Mouse (Mus musculus): ENCODE data around the gene Gramd1b. TPM values are rescaled to one million over a fixed set of nuclear protein-coding genes. Genes with fewer than 3 reads are reported as not detected.

Gene Gramd1b
- total RNA-seq, 2 experiments from 2014 or later: 11.6 to 15.8 TPM

GRCm38 (mm10) chr9:40376711-40377410 lies 154.3 kb downstream of the Gramd1b start:
- intact Hi-C loops (cut with DNase I): no loop called here
- DNase-seq: no peak

DNA sequence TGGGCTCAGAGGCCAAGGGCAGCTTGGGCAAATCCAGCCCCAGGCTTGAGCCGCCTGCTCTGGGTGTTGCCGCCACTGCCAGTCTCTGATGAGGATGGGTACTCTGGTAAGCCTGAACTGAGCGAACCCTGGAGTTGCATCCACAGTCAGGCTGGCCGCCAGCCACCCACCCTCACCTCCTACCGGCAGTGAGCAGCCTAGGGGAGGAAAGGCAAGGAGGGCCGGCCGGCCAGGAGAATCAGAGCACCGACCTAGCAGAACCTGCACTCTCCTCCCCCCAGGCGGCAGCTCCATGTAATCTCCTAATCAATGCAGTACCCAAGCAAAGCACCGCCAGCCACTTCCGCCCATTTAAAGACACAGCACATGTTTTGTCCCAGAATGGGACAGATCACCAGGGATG lies 155.0 kb downstream of the Gramd1b start:
- intact Hi-C loops (cut with DNase I): no loop called here
- no peak for DNase-seq

DNA sequence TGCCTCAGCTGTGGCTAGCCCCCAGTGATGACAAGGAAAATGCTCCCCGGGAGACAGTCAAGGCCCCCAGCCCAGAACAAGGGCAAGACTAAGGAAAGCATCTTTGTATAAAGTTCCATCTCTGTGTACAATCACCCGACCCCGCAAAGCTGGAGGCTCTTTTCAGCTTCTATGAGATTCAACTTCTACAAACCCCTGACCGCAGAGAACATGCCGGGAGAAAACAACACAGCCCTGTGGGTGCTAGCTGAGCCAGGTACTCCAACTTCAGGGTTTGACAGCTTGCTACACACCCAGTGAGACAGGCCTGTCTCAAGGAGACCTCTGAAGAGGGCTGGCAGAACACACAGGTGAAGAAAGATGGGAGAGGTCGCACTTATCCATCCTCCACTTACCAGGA lies 155.7 kb downstream of the Gramd1b start:
- no peak for DNase-seq
- intact Hi-C loops (cut with DNase I): no loop called here

- intact Hi-C loops (cut with DNase I): no loop called here
- DNase-seq: no peak
Measured at GRCm38 (mm10) chr9:40374992-40375391, 156.2 kb downstream of the Gramd1b start.

DNA sequence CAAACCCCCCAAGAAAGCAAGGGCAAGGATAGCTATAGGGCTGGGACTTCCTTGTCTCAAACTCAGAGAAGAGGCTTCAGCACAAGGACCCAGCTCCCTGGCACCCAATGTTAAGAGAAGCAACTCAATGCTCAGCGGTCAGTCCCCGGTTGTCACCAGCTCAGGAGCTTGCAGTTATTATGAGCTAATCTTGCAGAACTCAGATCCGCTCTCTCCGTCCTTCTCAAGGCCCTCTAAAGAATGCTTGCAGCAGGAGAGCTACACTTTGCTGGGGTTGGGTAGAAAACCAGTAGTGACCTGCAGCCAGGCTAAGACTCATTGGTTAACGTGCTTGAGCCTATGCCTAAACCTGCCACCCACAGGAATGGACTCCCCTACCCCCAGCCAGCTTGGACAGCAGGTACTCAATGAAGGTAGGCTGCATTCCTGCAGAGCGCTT lies 156.6 kb downstream of the Gramd1b start:
- intact Hi-C loops (cut with DNase I): no loop called here

GRCm38 (mm10) chr9:40374052-40374451 lies 157.1 kb downstream of the Gramd1b start:
- DNase-seq: no peak
- intact Hi-C loops (cut with DNase I): no loop called here

More for the DNA sequence above, 156.6 kb downstream of the Gramd1b start:
- DNase-seq: no peak

DNA sequence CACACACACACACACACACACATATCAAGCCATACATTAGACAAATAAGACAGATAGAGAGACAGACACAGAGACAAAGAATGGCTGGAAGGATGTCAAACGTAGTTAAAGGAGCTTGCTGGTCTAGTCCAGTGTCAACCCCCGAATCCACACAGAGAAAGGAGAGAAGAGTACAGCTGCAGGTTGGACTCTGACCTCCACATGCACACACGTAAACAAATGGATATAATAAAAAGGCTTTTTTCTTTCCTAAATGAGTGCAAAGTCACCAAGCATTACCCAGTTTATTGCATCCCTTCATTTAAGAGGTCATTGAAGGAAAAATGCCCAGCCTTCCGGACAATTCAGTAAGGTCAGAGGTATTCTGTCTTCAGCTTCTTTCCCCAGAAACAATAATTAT lies 161.0 kb downstream of the Gramd1b start:
- intact Hi-C loops (cut with DNase I): no loop called here
- no peak for DNase-seq

DNA sequence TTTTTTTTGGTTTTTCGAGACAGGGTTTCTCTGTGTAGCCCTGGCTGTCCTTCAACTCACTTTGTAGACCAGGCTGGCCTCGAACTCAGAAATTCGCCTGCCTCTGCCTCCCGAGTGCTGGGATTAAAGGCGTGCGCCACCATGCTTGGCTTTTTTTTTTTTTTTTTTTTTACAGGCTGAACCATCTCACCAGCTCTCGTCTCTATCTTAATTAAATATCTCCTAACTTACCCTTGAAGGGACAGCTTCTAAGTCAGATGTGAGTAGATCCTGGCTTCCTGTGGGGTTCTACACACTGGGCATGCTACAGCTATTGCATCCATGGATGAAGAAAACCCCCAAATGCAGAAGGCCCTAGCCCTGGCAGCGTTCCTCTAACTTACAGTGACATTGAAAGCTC lies 164.4 kb downstream of the Gramd1b start:
- no peak for DNase-seq
- intact Hi-C loops (cut with DNase I): no loop called here

DNA sequence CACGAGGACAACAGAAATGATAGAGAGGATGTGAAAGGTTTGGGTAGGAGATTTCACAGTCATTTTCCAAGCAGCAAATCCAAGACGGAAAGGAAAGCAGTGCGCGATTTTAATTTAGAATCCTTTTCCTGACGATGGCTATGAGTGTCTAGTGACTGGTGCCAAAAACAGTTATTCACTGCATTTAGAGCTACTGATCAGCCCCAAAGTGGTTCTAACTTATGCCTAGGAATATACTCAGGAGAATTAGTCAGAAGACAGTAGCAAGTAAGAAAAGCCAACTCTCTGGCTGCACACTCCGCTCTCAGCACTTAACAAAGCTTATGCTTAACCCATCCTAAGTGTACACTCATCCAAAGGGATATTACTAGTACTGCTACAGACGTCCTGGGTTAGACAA lies 166.9 kb downstream of the Gramd1b start:
- intact Hi-C loops (cut with DNase I): no loop called here
- DNase-seq: no peak

- intact Hi-C loops (cut with DNase I): no loop called here
- no peak for DNase-seq
Measured at GRCm38 (mm10) chr9:40361970-40362369, 169.2 kb downstream of the Gramd1b start.

DNA sequence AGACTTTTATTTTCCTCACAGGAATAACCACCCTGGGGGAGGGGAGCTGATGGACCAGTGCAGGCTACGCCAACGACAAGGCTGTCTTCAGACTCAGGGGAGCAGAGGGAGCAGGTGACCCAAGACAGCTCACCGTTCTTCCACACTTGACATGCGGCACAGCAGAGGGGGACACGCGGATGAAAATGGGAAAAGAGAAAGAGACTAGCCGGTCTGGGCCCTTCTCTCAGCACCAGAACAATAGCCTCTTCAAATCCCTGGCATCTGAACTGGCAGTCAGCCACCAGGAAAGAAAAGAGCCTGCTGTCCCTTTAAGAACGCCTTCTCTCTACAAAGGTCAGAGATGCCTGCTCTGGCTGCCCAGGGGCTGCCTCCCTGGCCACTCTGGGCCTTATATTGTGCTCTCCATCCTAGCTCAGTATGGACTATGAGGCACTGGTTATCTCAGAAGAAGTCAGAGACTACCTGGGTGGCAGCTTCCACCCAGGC lies 172.7 kb downstream of the Gramd1b start:
- intact Hi-C loops (cut with DNase I): no loop called here

DNA sequence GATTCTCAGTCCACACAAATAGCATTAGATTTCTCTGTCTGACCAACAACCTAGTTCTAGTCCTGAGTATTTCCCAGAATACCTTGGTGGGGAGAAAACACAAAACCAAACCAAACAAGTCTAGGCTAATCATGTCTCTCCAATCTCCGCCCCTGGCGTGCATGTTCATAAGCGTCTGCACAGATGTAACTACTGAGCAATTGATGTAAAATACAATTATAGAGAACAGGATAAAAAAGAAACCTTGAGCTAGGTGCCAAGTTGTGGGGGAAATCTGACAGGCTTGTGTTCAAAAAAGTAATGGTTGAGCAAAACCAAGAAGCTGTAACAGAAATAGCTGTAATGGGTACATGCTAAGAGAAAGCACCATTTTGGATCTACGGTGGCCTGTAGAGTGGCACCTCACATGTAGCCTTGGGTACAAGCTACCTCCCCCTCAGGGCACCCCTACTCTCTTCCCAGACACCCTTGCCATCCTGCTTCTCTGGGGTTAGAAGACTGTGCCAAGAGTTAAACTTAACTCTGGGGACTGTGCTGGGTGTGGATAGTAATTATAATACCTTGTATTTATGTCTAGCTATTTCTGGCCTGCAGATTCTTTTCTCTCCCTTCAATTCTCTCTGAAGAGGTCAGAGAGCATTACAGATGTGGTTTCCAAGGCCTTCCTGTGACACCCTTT lies 174.3 kb downstream of the Gramd1b start:
- intact Hi-C loops (cut with DNase I): no loop called here
- DNase-seq: no peak

More for the DNA sequence above, 172.7 kb downstream of the Gramd1b start:
- peak in 1 of 2 experiments; percentile 21 for DNase-seq

GRCm38 (mm10) chr9:40356368-40356767 lies 174.8 kb downstream of the Gramd1b start:
- DNase-seq: no peak
- intact Hi-C loops (cut with DNase I): no loop called here

GRCm38 (mm10) chr9:40355406-40355805 lies 175.8 kb downstream of the Gramd1b start:
- intact Hi-C loops (cut with DNase I): no loop called here
- no peak for DNase-seq

- intact Hi-C loops (cut with DNase I): loop anchor here (5.0 kb wide), 1 partner anchor 39 kb away; no protein-coding TSS in a partner anchor
- DNase-seq: no peak
Measured at GRCm38 (mm10) chr9:40353596-40353995, 177.6 kb downstream of the Gramd1b start.

- intact Hi-C loops (cut with DNase I): loop anchor here (5.0 kb wide), 1 partner anchor 42 kb away; no protein-coding TSS in a partner anchor
- DNase-seq: peak; percentile 46 to 52
Measured at GRCm38 (mm10) chr9:40350640-40351039, 180.5 kb downstream of the Gramd1b start.

DNA sequence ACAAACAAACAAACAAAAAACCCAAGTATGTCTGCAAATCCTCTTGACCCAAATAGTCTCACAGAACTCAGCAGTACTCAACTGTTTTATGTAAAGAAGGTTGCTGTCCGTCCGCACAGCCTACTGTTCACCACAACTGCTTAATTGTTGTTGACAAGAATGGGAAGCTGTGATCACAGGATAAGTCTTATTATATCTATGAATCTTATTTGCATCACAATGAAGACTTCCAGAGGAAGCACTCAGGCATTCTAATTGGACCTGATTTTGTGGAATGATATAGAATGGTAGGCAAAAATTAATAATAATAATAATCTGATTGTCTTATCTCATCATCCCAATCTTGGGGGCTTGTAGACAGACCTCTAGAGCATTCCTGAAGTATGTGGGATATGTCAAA lies 181.1 kb downstream of the Gramd1b start:
- intact Hi-C loops (cut with DNase I): loop anchor here (5.0 kb wide), 1 partner anchor 42 kb away; no protein-coding TSS in a partner anchor
- no peak for DNase-seq

DNA sequence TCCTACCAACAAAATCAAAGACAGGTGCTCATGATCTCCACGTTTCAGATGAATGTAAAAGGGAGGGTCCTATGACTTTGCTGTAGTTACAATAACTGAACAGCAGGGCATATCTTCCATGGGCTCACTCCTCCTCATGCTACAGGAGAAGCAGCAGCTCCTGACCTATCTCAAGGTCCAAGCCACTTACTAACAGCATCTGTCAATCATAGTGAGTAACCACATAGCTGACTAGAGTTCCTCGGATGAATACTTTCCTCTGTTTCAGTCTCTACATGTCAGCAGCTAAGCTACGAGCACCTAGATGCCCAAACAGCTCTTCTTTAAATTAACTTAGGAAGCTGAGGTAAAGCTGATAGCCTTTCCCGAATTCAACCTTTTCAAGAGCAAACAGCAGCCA lies 181.6 kb downstream of the Gramd1b start:
- intact Hi-C loops (cut with DNase I): no loop called here
- DNase-seq: no peak

- no peak for DNase-seq
- intact Hi-C loops (cut with DNase I): no loop called here
Measured at GRCm38 (mm10) chr9:40348714-40349233, 182.4 kb downstream of the Gramd1b start.

GRCm38 (mm10) chr9:40346232-40346984 lies 184.8 kb downstream of the Gramd1b start:
- DNase-seq: peak; percentile 44 to 57
- intact Hi-C loops (cut with DNase I): no loop called here
